Mouse (Mus musculus) liver, embryonic 14.5 days (tissue): ENCODE results near the gene Mn1. TPM values are rescaled to one million over a fixed set of nuclear protein-coding genes. Genes with fewer than 3 reads are reported as not detected.

ENCODE experiments used
- ATAC-seq: fragments of 200-750 bp; cut with Nextera tagmentation; 2 replicates; pipeline ENCODE4 v1.8.0; 2017; ENCODE audit warnings: moderate number of reproducible peaks, mild to moderate bottlenecking, moderate library complexity; ENCODE audit not compliant: insufficient read depth
- DNase-seq, 3 experiments: peaks; one replicate each; pipeline ENCODE4 v3.0.0-alpha.2; 2012 to 2013; ENCODE audit warnings: low read depth in 3 of 3, low spot score in 3 of 3
- H3K27ac ChIP-seq: fragments of 300-500 bp; sonication (generic); 2 replicates; pipeline ENCODE4 v1.5.1; 2014; ENCODE audit warnings: moderate library complexity, mild to moderate bottlenecking, control low read depth, inconsistent platforms
- H3K27me3 ChIP-seq: fragments of 300-500 bp; sonication (generic); 2 replicates; pipeline ENCODE4 v1.6.1; 2014; ENCODE audit warnings: mild to moderate bottlenecking, low read length, moderate library complexity; ENCODE audit not compliant: control insufficient read depth, insufficient read depth
- H3K36me3 ChIP-seq: fragments of 300-500 bp; sonication (generic); replicated peaks from 2 replicates; pipeline ENCODE4 v1.6.1; 2014; ENCODE audit warnings: low read depth; ENCODE audit not compliant: control insufficient read depth, insufficient read depth
- H3K4me1 ChIP-seq, 2 experiments: fragments of 200-500 bp in 1 of 2; fragments of 300-500 bp in 1 of 2; sonication (generic) in 1 of 2; replicated peaks; 2 replicates each; pipeline ENCODE4 v1.6.1; 2012 to 2014; ENCODE audit warnings: antibody characterized with exemption in 1 of 2, inconsistent platforms in 1 of 2, low read length in 1 of 2; ENCODE audit not compliant: control insufficient read depth in 2 of 2, insufficient read depth in 2 of 2
- H3K4me2 ChIP-seq: fragments of 300-500 bp; sonication (generic); 2 replicates; pipeline ENCODE4 v1.6.1; 2014; ENCODE audit warnings: low read depth, mild to moderate bottlenecking, control low read depth, moderate library complexity
- H3K4me3 ChIP-seq, 2 experiments: fragments of 200-500 bp in 1 of 2; fragments of 300-500 bp in 1 of 2; sonication (generic) in 1 of 2; 2 replicates each; pipeline ENCODE4 v1.5.1; 2012 to 2014; ENCODE audit warnings: low read depth in 2 of 2, low read length in 2 of 2, mild to moderate bottlenecking in 2 of 2, control low read depth in 1 of 2, inconsistent platforms in 1 of 2, moderate library complexity in 1 of 2; ENCODE audit not compliant: insufficient read depth in 1 of 2
- H3K9ac ChIP-seq: fragments of 300-500 bp; sonication (generic); replicated peaks from 2 replicates; pipeline ENCODE4 v1.6.1; 2014; ENCODE audit warnings: mild to moderate bottlenecking, control low read depth, moderate library complexity
- H3K9me3 ChIP-seq: fragments of 300-500 bp; sonication (generic); 2 replicates; pipeline ENCODE4 v1.6.1; 2016; ENCODE audit warnings: low read length, mixed read lengths; ENCODE audit not compliant: control insufficient read depth
- CTCF ChIP-seq: IDR thresholded peaks from 2 replicates; pipeline ENCODE4 v1.5.1; 2016; ENCODE audit warnings: antibody characterized with exemption, low read depth, control low read depth
- EP300 ChIP-seq: IDR thresholded peaks from 2 replicates; pipeline ENCODE4 v1.6.1; 2016; ENCODE audit warnings: antibody characterized with exemption, low read depth
- WGBS: fragments of 180-500 bp; shearing (Covaris S2); extraction: QIAGEN DNeasy Blood & Tissue Kit; methylation state at CpG from one replicate; pipeline ENCODE4 v1.1.7; 2014; ENCODE audit not compliant: insufficient replicate concordance; 5-methylcytosine and 5-hydroxymethylcytosine counted together
- polyA plus RNA-seq, 2 experiments: library from polyadenylated mRNA; depleted of rRNA in 1 of 2; stranded (reverse) in 1 of 2; unstranded in 1 of 2; fragments of >200 nt; fragmentation: Nextera tagmentation in 1 of 2; extraction: Ambion mirVana in 1 of 2; gene quantifications; 2 replicates each; pipeline versions ENCODE4 v1.2.1 to v1.2.3; 2012 to 2014

Mn1 gene
- polyA plus RNA-seq (2012; rRNA removed) (0.44 and 0.52 TPM in 2 replicates), polyA plus RNA-seq (2014; fragmentation: Nextera tagmentation; extraction: Ambion mirVana) (0.81 and 0.99 TPM in 2 replicates)

GRCm38 (mm10) chr5:111416591-111417374 is at the start of gene Mn1:
Mn1 (plus strand) TSS chr5:111417362.
- Histone ChIP-seq H3K4me1 (no peaks in the 10 kb centered on the region), H3K27me3 (peaks cover 68% of the 10 kb centered on the region), H3K9ac (no peak within 1 kb of the TSS), H3K27ac (no peak within 1 kb of the TSS), H3K9me3 (no peaks in the 10 kb centered on the region), H3K4me3 (peak within 1 kb of the TSS; percentile 49 to 51), H3K4me2 (peak within 1 kb of the TSS; percentile 60), H3K36me3 (no peaks in the 10 kb centered on the region)
- WGBS = under 1% methylated on average over 76 of the region's 88 CpGs
- DNase-seq (peak in 1 of 3 experiments; percentile 17), ATAC-seq (peak; percentile 63)
- TF ChIP-seq CTCF (no peak), EP300 (no peak)

GRCm38 (mm10) chr5:111367937-111368517 is 49.1 kb upstream of the Mn1 start:
- TF ChIP-seq CTCF (no peak), EP300 (no peak)
- H3K4me3 ChIP-seq = no peak overlapping the region
- H3K27me3 ChIP-seq = no peaks in the 10 kb centered on the region
- H3K9me3 ChIP-seq = no peaks in the 10 kb centered on the region
- no peak overlapping the region for H3K27ac ChIP-seq
- no peak overlapping the region for H3K9ac ChIP-seq
- 86% methylated on average over 11 of the region's 11 CpGs for WGBS
- no peaks in the 10 kb centered on the region for H3K4me1 ChIP-seq
- H3K36me3 ChIP-seq = peaks cover 40% of the 10 kb centered on the region
- H3K4me2 ChIP-seq = no peak overlapping the region
- DNase-seq (no peak), ATAC-seq (no peak)

- Histone ChIP-seq H3K9ac (no peak overlapping the region), H3K4me1 (no peaks in the 10 kb centered on the region), H3K27ac (no peak overlapping the region), H3K36me3 (peaks cover 44% of the 10 kb centered on the region), H3K27me3 (no peaks in the 10 kb centered on the region), H3K4me3 (no peak overlapping the region), H3K4me2 (no peak overlapping the region), H3K9me3 (no peaks in the 10 kb centered on the region)
- ATAC-seq = no peak
- 85% methylated on average over 5 of the region's 5 CpGs for WGBS
- DNase-seq = no peak
- TF ChIP-seq CTCF (no peak), EP300 (no peak)
Observed at GRCm38 (mm10) chr5:111368576-111368975, 48.6 kb upstream of the Mn1 start.

- Histone ChIP-seq H3K27ac (no peak overlapping the region), H3K4me3 (no peak overlapping the region), H3K9ac (no peak overlapping the region), H3K4me2 (no peak overlapping the region), H3K9me3 (no peaks in the 10 kb centered on the region), H3K36me3 (peaks cover 43% of the 10 kb centered on the region), H3K4me1 (no peaks in the 10 kb centered on the region), H3K27me3 (no peaks in the 10 kb centered on the region)
- WGBS = 88% methylated on average over 4 of the region's 4 CpGs
- ATAC-seq (no peak), DNase-seq (no peak)
- TF ChIP-seq EP300 = no peak
- TF ChIP-seq CTCF = no peak
Observed at GRCm38 (mm10) chr5:111375616-111376015, 41.5 kb upstream of the Mn1 start.

DNA sequence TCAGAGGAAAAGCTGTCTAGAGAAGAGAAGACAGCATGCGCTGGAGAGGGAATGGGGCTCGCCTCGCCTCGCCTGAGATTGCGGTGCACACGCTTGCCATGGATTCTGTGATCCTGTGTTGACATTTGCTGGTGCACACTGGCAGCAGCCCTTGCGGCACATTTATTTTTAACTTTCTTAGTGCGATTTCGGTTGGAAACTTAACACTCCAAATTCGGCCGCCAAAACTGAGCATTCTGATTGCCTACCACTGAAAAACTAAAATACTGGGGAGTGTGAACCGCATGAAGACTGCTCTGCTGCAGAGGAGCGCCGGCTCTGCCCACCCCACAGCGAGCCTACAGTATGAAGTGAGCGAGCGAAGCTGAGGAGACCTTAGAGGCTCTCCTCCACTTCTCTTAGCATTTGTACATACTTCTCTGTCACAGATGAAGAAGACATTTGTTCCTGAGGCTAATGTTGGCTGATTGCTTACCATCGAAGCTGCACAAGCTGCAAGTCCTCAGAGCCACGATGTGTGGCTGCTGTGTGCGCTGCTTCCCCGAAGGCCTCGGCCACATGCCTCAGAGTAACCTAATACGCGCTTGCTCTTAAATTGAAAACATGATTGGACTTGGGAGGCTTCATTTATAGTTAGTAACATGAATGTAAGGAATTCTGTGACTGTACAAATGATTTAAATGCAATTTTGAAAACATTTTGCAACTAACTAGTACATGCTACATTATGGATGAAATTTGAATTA is 40.7 kb upstream of the Mn1 start:
- Histone ChIP-seq H3K4me1 (no peaks in the 10 kb centered on the region), H3K9ac (no peak overlapping the region), H3K36me3 (peaks cover 42% of the 10 kb centered on the region), H3K4me3 (no peak overlapping the region), H3K27me3 (no peaks in the 10 kb centered on the region), H3K4me2 (no peak overlapping the region), H3K9me3 (no peaks in the 10 kb centered on the region), H3K27ac (no peak overlapping the region)
- WGBS = 85% methylated on average over 24 of the region's 24 CpGs
- no peak for DNase-seq
- ATAC-seq = no peak
- TF ChIP-seq EP300 (no peak), CTCF (no peak)
